Mouse (Mus musculus) bone marrow macrophage, adult 2 months (primary cell): ENCODE results near the gene Socs4.

Source experiments
- CTCF ChIP-seq: IDR thresholded peaks from 2 replicates; pipeline ENCODE4 v1.5.1; 2012; ENCODE audit warnings: low read depth, mild to moderate bottlenecking, low read length, moderate library complexity
- POLR2A ChIP-seq: IDR thresholded peaks from 2 replicates; pipeline ENCODE4 v1.6.1; 2012; ENCODE audit warnings: mild to moderate bottlenecking, low read depth, low read length, borderline replicate concordance

DNA sequence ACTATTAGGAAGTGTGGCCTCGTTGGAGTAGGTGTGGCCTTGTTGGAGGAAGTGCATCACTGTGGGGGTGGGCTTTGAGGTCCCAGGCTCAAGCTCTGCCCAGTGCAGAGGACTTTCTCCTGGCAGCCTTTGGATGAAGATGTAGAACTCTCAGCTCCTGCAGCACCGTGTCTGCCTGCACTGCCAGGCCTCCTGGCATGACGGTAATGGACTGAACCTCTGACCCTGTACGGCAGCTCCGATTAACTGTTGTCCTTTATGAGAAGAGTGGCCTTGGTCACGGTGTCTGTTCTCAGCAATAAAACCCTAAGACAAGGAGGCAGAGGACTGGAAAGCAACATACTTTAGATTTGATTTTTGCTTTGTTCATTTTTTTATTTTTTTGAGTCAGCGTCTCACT lies 40.2 kb upstream of the Socs4 start:
- TF ChIP-seq POLR2A (no peak), CTCF (no peak)
